Mouse (Mus musculus): ENCODE measurements around the gene Sgms2. TPM values are rescaled to one million over a fixed set of nuclear protein-coding genes. Genes with fewer than 3 reads are reported as not detected.

The Sgms2 gene
- 1.5 and 3.0 TPM in 2 replicates for polyA plus RNA-seq (2014; fragmentation: Nextera tagmentation; extraction: Ambion mirVana)

- peak within 1 kb of the TSS; percentile 97 for H3K4me2 ChIP-seq (ENCODE audit: low read depth, severe bottlenecking)
- no peak within 1 kb of the TSS for H3K27ac ChIP-seq (replicated peaks; ENCODE audit: low read depth, low read length)
- no peaks in the 10 kb centered on the region for H3K4me1 ChIP-seq (ENCODE audit: control insufficient read depth, insufficient read depth, low read length)
- 87% methylated on average over 2 of the region's 2 CpGs for WGBS
- H3K36me3 ChIP-seq (ENCODE audit: control insufficient read depth, insufficient read depth, low read length) = no peaks in the 10 kb centered on the region
- peak within 1 kb of the TSS; percentile 66 for H3K9ac ChIP-seq (ENCODE audit: low read length)
- ATAC-seq (ENCODE audit: insufficient number of reproducible peaks, low FRiP score, low TSS enrichment, low read depth) (no peak), DNase-seq (ENCODE audit: low spot score) (no peak)
- peaks cover 3% of the 10 kb centered on the region; the same call in 1 of the 2 replicates for H3K27me3 ChIP-seq (ENCODE audit: control insufficient read depth, insufficient read depth, low read length)
- peak within 1 kb of the TSS; percentile 64 for H3K4me3 ChIP-seq (ENCODE audit: low read depth, low read length)
- H3K9me3 ChIP-seq (ENCODE audit: control insufficient read depth, low read length) = no peaks in the 10 kb centered on the region
These were observed at the start of gene Sgms2 for GRCm38 (mm10) chr3:131491361-131491925. Gene Sgms2 (minus strand): TSS chr3:131491411.

- Histone ChIP-seq H3K27ac (replicated peaks; ENCODE audit: low read depth, low read length) (no peak overlapping the region), H3K4me1 (ENCODE audit: control insufficient read depth, insufficient read depth, low read length) (no peaks in the 10 kb centered on the region), H3K27me3 (ENCODE audit: control insufficient read depth, insufficient read depth, low read length) (no peaks in the 10 kb centered on the region), H3K9me3 (ENCODE audit: control insufficient read depth, low read length) (no peaks in the 10 kb centered on the region), H3K36me3 (ENCODE audit: control insufficient read depth, insufficient read depth, low read length) (no peaks in the 10 kb centered on the region), H3K9ac (ENCODE audit: low read length) (no peak overlapping the region), H3K4me3 (ENCODE audit: low read depth, low read length) (no peak overlapping the region), H3K4me2 (ENCODE audit: low read depth, severe bottlenecking) (no peak overlapping the region)
- DNase-seq (ENCODE audit: low spot score) (no peak), ATAC-seq (ENCODE audit: insufficient number of reproducible peaks, low FRiP score, low TSS enrichment, low read depth) (no peak)
- WGBS = 83% methylated on average over 3 of the region's 3 CpGs
These were observed 34.0 kb upstream of the Sgms2 start for GRCm38 (mm10) chr3:131525229-131525628.

GRCm38 (mm10) chr3:131524779-131525178 lies 33.6 kb upstream of the Sgms2 start:
- H3K36me3 ChIP-seq (ENCODE audit: control insufficient read depth, insufficient read depth, low read length) = no peaks in the 10 kb centered on the region
- DNase-seq (ENCODE audit: low spot score) (peak; percentile 64), ATAC-seq (ENCODE audit: insufficient number of reproducible peaks, low FRiP score, low TSS enrichment, low read depth) (no peak)
- H3K4me2 ChIP-seq (ENCODE audit: low read depth, severe bottlenecking) = no peak overlapping the region
- no peak overlapping the region for H3K9ac ChIP-seq (ENCODE audit: low read length)
- no peaks in the 10 kb centered on the region for H3K9me3 ChIP-seq (ENCODE audit: control insufficient read depth, low read length)
- no peaks in the 10 kb centered on the region for H3K4me1 ChIP-seq (ENCODE audit: control insufficient read depth, insufficient read depth, low read length)
- no peak overlapping the region for H3K4me3 ChIP-seq (ENCODE audit: low read depth, low read length)
- H3K27ac ChIP-seq (replicated peaks; ENCODE audit: low read depth, low read length) = no peak overlapping the region
- no peaks in the 10 kb centered on the region for H3K27me3 ChIP-seq (ENCODE audit: control insufficient read depth, insufficient read depth, low read length)
- 23% methylated on average over 11 of the region's 11 CpGs for WGBS

GRCm38 (mm10) chr3:131524210-131524609 lies 33.0 kb upstream of the Sgms2 start:
- Histone ChIP-seq H3K4me2 (ENCODE audit: low read depth, severe bottlenecking) (no peak overlapping the region), H3K27me3 (ENCODE audit: control insufficient read depth, insufficient read depth, low read length) (no peaks in the 10 kb centered on the region), H3K27ac (replicated peaks; ENCODE audit: low read depth, low read length) (no peak overlapping the region), H3K36me3 (ENCODE audit: control insufficient read depth, insufficient read depth, low read length) (no peaks in the 10 kb centered on the region), H3K9me3 (ENCODE audit: control insufficient read depth, low read length) (no peaks in the 10 kb centered on the region), H3K4me3 (ENCODE audit: low read depth, low read length) (no peak overlapping the region), H3K4me1 (ENCODE audit: control insufficient read depth, insufficient read depth, low read length) (no peaks in the 10 kb centered on the region), H3K9ac (ENCODE audit: low read length) (no peak overlapping the region)
- ATAC-seq (ENCODE audit: insufficient number of reproducible peaks, low FRiP score, low TSS enrichment, low read depth) (no peak), DNase-seq (ENCODE audit: low spot score) (no peak)
- WGBS = 87% methylated on average over 5 of the region's 5 CpGs

- Histone ChIP-seq H3K27ac (replicated peaks; ENCODE audit: low read depth, low read length) (no peak overlapping the region), H3K27me3 (ENCODE audit: control insufficient read depth, insufficient read depth, low read length) (no peaks in the 10 kb centered on the region), H3K4me1 (ENCODE audit: control insufficient read depth, insufficient read depth, low read length) (no peaks in the 10 kb centered on the region), H3K4me3 (ENCODE audit: low read depth, low read length) (no peak overlapping the region), H3K9me3 (ENCODE audit: control insufficient read depth, low read length) (no peaks in the 10 kb centered on the region), H3K36me3 (ENCODE audit: control insufficient read depth, insufficient read depth, low read length) (no peaks in the 10 kb centered on the region), H3K4me2 (ENCODE audit: low read depth, severe bottlenecking) (no peak overlapping the region), H3K9ac (ENCODE audit: low read length) (no peak overlapping the region)
- 81% methylated on average over 9 of the region's 9 CpGs for WGBS
- no peak for ATAC-seq (ENCODE audit: insufficient number of reproducible peaks, low FRiP score, low TSS enrichment, low read depth)
- DNase-seq (ENCODE audit: low spot score) = no peak
These were observed 32.5 kb upstream of the Sgms2 start for GRCm38 (mm10) chr3:131523749-131524148.

- Histone ChIP-seq H3K36me3 (ENCODE audit: control insufficient read depth, insufficient read depth, low read length) (no peaks in the 10 kb centered on the region), H3K9ac (ENCODE audit: low read length) (no peak overlapping the region), H3K4me1 (ENCODE audit: control insufficient read depth, insufficient read depth, low read length) (no peaks in the 10 kb centered on the region), H3K27ac (replicated peaks; ENCODE audit: low read depth, low read length) (no peak overlapping the region), H3K4me3 (ENCODE audit: low read depth, low read length) (no peak overlapping the region), H3K27me3 (ENCODE audit: control insufficient read depth, insufficient read depth, low read length) (no peaks in the 10 kb centered on the region), H3K4me2 (ENCODE audit: low read depth, severe bottlenecking) (no peak overlapping the region), H3K9me3 (ENCODE audit: control insufficient read depth, low read length) (no peaks in the 10 kb centered on the region)
- 83% methylated on average over 7 of the region's 7 CpGs for WGBS
- DNase-seq (ENCODE audit: low spot score) = no peak
- ATAC-seq (ENCODE audit: insufficient number of reproducible peaks, low FRiP score, low TSS enrichment, low read depth) = no peak
These were observed 31.0 kb upstream of the Sgms2 start for GRCm38 (mm10) chr3:131522243-131522642.

- ATAC-seq (ENCODE audit: insufficient number of reproducible peaks, low FRiP score, low TSS enrichment, low read depth) (no peak), DNase-seq (ENCODE audit: low spot score) (no peak)
- Histone ChIP-seq H3K27ac (replicated peaks; ENCODE audit: low read depth, low read length) (no peak overlapping the region), H3K9me3 (ENCODE audit: control insufficient read depth, low read length) (no peaks in the 10 kb centered on the region), H3K4me1 (ENCODE audit: control insufficient read depth, insufficient read depth, low read length) (no peaks in the 10 kb centered on the region), H3K4me3 (ENCODE audit: low read depth, low read length) (no peak overlapping the region), H3K4me2 (ENCODE audit: low read depth, severe bottlenecking) (no peak overlapping the region), H3K27me3 (ENCODE audit: control insufficient read depth, insufficient read depth, low read length) (no peaks in the 10 kb centered on the region), H3K9ac (ENCODE audit: low read length) (no peak overlapping the region), H3K36me3 (ENCODE audit: control insufficient read depth, insufficient read depth, low read length) (no peaks in the 10 kb centered on the region)
- 74% methylated on average over 4 of the region's 4 CpGs for WGBS
These were observed 30.0 kb upstream of the Sgms2 start for GRCm38 (mm10) chr3:131521206-131521605.

- no peaks in the 10 kb centered on the region for H3K27me3 ChIP-seq (ENCODE audit: control insufficient read depth, insufficient read depth, low read length)
- H3K4me1 ChIP-seq (ENCODE audit: control insufficient read depth, insufficient read depth, low read length) = no peaks in the 10 kb centered on the region
- 83% methylated on average over 6 of the region's 6 CpGs for WGBS
- ATAC-seq (ENCODE audit: insufficient number of reproducible peaks, low FRiP score, low TSS enrichment, low read depth) (no peak), DNase-seq (ENCODE audit: low spot score) (no peak)
- no peak overlapping the region for H3K9ac ChIP-seq (ENCODE audit: low read length)
- H3K4me2 ChIP-seq (ENCODE audit: low read depth, severe bottlenecking) = no peak overlapping the region
- H3K27ac ChIP-seq (replicated peaks; ENCODE audit: low read depth, low read length) = no peak overlapping the region
- no peaks in the 10 kb centered on the region for H3K36me3 ChIP-seq (ENCODE audit: control insufficient read depth, insufficient read depth, low read length)
- no peaks in the 10 kb centered on the region for H3K9me3 ChIP-seq (ENCODE audit: control insufficient read depth, low read length)
- H3K4me3 ChIP-seq (ENCODE audit: low read depth, low read length) = no peak overlapping the region
These were observed 26.5 kb upstream of the Sgms2 start for GRCm38 (mm10) chr3:131517756-131518155.
